Mouse (Mus musculus): ENCODE measurements at regions not wholly inside any gene's neighbourhood (a gene's known extent, or its start where the extent isn't known, plus 50 kb on each side); places are given as distances from the start of the nearest gene placed in this dataset.

DNA sequence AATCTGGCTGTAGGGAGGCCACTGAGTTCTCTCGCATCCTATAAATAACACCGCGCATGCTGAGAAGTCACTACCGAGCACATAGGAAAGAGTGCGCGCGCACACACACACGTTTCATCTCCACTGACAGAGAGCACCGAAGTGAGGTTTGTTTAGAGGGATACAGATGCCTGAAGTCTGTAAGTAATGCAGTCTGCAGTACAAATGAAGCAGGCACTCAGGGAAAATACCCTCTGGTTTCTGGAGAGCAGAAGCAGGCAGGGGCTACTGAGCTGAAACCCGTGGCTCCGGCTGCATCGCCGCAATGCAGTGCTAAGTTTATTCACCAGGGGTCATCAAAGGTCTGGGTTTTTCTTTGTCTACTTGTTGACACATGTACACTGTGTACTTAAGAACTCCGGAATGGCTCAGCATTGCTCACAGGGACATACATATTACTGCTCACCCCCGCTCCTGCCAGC is 155.0 kb upstream of the Rfx3 start:
- H3K36me3 ChIP-seq (ENCODE audit: control insufficient read depth, insufficient read depth, low read length, poor library complexity, severe bottlenecking) = no peaks in the 10 kb centered on the region
- peak; percentile 1 for DNase-seq (ENCODE audit: low read depth, low spot score)
- no peaks in the 10 kb centered on the region for H3K27me3 ChIP-seq (ENCODE audit: control insufficient read depth, insufficient read depth, low read length, poor library complexity, severe bottlenecking)

DNA sequence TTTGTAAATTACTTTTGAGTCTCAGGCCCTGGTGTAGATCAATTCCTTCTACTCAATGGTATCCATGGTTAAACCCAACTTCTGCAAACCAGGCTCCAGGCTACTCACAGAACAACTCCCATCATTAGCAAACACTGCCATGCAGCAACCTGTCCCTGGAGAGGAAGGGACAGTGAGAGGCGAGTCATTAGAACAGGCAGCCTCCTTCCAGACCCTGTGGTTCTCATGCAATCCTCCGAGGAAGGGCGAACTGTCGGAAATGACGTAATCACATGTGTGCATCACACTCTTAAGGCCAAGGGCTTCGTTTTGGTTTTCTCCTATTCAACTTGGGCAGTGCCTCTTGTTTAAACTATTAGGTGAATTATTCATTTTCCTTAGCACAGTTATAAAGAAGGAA is 152.2 kb upstream of the Rfx3 start:
- no peak for DNase-seq (ENCODE audit: low read depth, low spot score)
- Histone ChIP-seq H3K27me3 (ENCODE audit: control insufficient read depth, insufficient read depth, low read length, poor library complexity, severe bottlenecking) (no peaks in the 10 kb centered on the region), H3K36me3 (ENCODE audit: control insufficient read depth, insufficient read depth, low read length, poor library complexity, severe bottlenecking) (no peaks in the 10 kb centered on the region)

GRCm38 (mm10) chr19:28160582-28160981 is 149.6 kb upstream of the Rfx3 start:
- no peaks in the 10 kb centered on the region for H3K36me3 ChIP-seq (ENCODE audit: control insufficient read depth, insufficient read depth, low read length, poor library complexity, severe bottlenecking)
- DNase-seq (ENCODE audit: low read depth, low spot score) = peak; percentile 20

DNA sequence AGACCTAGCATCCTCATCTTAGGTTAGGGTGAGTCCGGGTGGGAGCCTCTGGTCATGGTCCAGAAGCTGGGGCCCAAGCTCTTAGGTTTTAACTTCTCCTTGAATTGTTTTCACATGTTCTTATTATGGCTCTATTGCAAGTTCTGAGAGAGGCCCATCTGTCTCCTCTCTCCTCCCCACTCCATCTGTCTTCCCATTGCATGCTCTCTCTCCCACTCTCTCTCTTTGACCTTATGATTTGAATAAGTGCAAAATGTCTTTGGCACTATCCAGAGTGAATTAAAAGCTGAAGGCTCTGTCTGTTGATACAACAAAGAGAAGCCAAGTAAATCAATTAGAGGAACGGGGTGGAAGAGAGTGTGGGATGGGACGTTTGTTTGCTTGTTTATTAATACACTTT is 146.2 kb upstream of the Rfx3 start:
- no peak for DNase-seq (ENCODE audit: low read depth, low spot score)
- Histone ChIP-seq H3K27me3 (ENCODE audit: control insufficient read depth, insufficient read depth, low read length, poor library complexity, severe bottlenecking) (no peaks in the 10 kb centered on the region), H3K36me3 (ENCODE audit: control insufficient read depth, insufficient read depth, low read length, poor library complexity, severe bottlenecking) (no peaks in the 10 kb centered on the region)

More at GRCm38 (mm10) chr19:28160582-28160981, 149.6 kb upstream of the Rfx3 start:
- no peaks in the 10 kb centered on the region for H3K27me3 ChIP-seq (ENCODE audit: control insufficient read depth, insufficient read depth, low read length, poor library complexity, severe bottlenecking)

GRCm38 (mm10) chr19:28137581-28137980 is 126.6 kb upstream of the Rfx3 start:
- Histone ChIP-seq H3K36me3 (ENCODE audit: control insufficient read depth, insufficient read depth, low read length, poor library complexity, severe bottlenecking) (no peaks in the 10 kb centered on the region), H3K27me3 (ENCODE audit: control insufficient read depth, insufficient read depth, low read length, poor library complexity, severe bottlenecking) (no peaks in the 10 kb centered on the region)
- no peak for DNase-seq (ENCODE audit: low read depth, low spot score)

DNA sequence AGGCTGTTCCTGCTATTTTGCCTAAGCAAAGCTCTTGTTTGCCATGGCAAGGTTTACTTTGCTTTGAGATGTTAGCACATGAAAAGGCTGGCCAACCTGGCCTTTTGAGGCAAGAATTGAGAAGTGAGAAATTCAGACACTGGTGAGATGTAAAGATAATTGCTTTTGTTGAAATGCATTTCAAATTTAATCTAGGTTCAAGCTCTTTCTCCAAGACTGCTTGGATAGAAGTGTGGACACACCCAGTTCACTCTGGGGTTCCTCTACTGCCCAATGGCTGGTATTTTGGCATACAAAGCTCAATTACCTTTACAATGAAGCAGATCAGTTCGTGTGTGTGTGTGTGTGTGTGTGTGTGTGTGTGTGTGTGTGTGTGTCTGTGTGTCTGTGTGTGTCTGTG is 123.8 kb upstream of the Rfx3 start:
- no peaks in the 10 kb centered on the region for H3K36me3 ChIP-seq (ENCODE audit: control insufficient read depth, insufficient read depth, low read length, poor library complexity, severe bottlenecking)
- H3K27me3 ChIP-seq (ENCODE audit: control insufficient read depth, insufficient read depth, low read length, poor library complexity, severe bottlenecking) = no peaks in the 10 kb centered on the region
- no peak for DNase-seq (ENCODE audit: low read depth, low spot score)

DNA sequence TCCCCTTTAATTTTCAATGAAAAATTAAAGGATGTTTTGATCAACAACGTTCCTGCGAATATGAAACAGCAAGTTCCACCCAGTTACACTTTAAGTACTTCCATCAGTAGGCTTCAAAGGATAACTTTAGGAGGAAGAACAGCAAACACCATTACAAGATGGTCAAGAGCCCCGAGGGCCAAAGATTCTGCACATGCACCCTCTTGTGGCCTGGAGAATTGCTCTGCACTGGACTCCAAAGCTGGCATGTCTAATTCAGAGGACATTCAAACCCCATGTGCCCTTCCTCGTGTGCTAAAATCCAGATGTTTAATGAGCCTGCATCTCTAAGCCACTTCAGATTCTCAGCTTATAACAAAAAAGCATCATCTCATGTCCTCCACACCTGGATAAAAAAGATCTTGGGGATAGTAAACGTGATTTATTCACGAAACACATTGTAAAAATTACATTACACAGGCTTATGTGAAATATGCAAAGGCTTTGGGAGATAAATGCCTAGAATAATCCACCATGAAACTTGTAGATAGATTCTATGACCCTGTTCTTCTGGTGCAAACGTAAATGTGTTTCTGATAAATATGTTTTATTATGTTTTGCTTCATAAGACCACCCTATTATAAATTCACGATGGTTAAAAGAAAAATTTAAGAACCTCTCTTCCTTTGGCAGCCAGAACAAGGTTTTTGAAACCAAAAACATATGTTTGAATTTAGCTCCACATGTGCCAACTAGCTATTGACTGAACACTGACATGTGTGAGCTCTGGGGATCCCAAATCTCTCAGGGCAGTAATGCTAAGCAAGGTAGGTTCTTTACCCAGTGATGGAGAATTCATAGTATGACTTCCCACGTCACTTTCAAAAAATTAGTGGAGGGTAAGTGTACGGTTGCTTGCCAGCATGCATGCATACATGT is 100.6 kb upstream of the Rfx3 start:
- H3K27me3 ChIP-seq (ENCODE audit: control insufficient read depth, insufficient read depth, low read length, poor library complexity, severe bottlenecking) = no peaks in the 10 kb centered on the region
- no peak for DNase-seq (ENCODE audit: low read depth, low spot score)
- no peaks in the 10 kb centered on the region for H3K36me3 ChIP-seq (ENCODE audit: control insufficient read depth, insufficient read depth, low read length, poor library complexity, severe bottlenecking)

- Histone ChIP-seq H3K27me3 (ENCODE audit: control insufficient read depth, insufficient read depth, low read length, poor library complexity, severe bottlenecking) (no peaks in the 10 kb centered on the region), H3K36me3 (ENCODE audit: control insufficient read depth, insufficient read depth, low read length, poor library complexity, severe bottlenecking) (no peaks in the 10 kb centered on the region)
- DNase-seq (ENCODE audit: low read depth, low spot score) = no peak
Observed at GRCm38 (mm10) chr19:28095620-28096019, 84.7 kb upstream of the Rfx3 start.

DNA sequence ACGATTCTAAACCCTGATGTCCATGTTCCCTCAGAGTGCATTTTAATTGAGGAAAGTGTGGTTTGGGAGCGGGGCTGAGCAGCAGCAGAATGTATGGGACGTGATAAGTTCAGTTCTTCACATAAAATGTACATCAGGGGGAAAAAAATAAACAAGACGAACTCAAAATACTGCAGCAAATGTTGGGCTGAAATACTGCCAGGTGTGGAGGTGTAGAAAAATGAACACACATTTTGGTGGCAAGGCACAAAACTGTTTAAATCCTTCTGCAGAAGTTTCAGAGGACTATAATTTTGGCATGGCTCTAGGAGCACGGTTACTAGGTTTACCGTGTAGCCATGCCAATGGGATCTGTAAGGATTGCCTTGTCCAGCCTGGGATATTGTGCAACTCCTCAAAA is 81.3 kb upstream of the Rfx3 start:
- DNase-seq (ENCODE audit: low read depth, low spot score) = no peak
- Histone ChIP-seq H3K36me3 (ENCODE audit: control insufficient read depth, insufficient read depth, low read length, poor library complexity, severe bottlenecking) (no peaks in the 10 kb centered on the region), H3K27me3 (ENCODE audit: control insufficient read depth, insufficient read depth, low read length, poor library complexity, severe bottlenecking) (no peaks in the 10 kb centered on the region)

DNA sequence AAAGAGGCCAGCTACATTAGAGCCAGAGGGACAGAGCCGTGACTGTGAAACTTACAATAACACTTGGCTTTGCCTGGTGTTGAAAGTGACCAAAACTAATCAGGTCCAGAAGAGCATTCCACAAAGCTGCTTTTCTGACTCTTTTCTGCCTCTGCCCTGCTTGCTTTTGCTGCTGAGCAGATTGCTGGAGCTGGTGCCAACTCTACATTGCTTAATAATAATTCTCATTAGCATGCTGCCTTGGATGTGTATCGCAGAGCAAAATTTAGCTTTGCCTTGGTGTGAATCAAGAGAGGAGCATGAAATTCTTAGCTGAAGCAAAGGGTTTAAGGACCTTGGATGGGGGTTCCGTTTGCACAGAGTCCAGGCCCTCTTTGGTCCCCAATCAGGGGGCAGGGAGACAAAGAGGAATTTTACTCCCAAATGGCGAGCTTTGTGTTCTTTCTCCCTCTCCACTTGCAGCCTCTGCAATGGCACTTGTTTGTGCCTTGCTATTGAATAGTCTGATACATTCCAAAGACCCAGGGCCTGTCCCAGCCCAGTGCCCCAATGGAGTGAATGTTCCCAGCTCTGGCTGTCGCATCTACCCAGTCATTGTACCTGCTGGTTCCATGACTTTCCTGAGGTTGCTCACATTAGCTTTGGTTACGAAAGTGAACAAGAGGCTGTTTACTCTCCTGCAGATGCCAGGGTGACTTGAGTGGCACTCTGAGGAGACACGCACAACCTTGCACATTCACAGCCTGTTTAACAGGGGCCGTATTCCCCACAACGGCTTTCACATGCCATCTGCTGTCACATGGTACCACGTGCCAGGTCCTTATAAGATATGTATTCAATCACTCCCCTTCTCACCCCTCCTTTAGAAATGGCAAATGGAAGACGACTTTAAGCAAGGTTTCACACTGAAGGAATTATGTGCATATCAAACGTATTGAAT is 76.9 kb upstream of the Rfx3 start:
- DNase-seq (ENCODE audit: low read depth, low spot score) = no peak
- Histone ChIP-seq H3K27me3 (ENCODE audit: control insufficient read depth, insufficient read depth, low read length, poor library complexity, severe bottlenecking) (no peaks in the 10 kb centered on the region), H3K36me3 (ENCODE audit: control insufficient read depth, insufficient read depth, low read length, poor library complexity, severe bottlenecking) (no peaks in the 10 kb centered on the region)

DNA sequence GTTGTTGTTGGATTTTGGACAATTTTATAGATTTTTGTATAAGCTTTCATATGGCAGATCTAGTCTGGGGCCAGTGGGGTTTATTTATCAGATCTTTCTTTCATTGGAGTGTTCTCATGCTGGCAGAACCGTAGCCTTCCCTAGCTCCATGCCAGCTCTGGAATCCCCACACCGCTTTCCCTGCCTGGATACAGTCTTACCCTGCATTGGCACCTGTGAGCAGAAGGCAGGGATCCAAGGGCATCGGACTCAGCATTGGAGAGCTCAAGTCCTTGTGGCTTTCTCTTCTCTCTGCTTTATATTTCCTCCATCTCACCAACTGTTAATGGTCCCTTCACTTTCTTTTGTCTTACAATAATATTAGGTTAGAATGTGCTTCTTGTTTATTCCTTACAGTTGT is 59.4 kb upstream of the Rfx3 start:
- Histone ChIP-seq H3K36me3 (ENCODE audit: control insufficient read depth, insufficient read depth, low read length, poor library complexity, severe bottlenecking) (no peaks in the 10 kb centered on the region), H3K27me3 (ENCODE audit: control insufficient read depth, insufficient read depth, low read length, poor library complexity, severe bottlenecking) (no peaks in the 10 kb centered on the region)
- DNase-seq (ENCODE audit: low read depth, low spot score) = no peak

Measured in splenic B cell, adult 2 months (primary cell).